In the genomic region with DNA sequence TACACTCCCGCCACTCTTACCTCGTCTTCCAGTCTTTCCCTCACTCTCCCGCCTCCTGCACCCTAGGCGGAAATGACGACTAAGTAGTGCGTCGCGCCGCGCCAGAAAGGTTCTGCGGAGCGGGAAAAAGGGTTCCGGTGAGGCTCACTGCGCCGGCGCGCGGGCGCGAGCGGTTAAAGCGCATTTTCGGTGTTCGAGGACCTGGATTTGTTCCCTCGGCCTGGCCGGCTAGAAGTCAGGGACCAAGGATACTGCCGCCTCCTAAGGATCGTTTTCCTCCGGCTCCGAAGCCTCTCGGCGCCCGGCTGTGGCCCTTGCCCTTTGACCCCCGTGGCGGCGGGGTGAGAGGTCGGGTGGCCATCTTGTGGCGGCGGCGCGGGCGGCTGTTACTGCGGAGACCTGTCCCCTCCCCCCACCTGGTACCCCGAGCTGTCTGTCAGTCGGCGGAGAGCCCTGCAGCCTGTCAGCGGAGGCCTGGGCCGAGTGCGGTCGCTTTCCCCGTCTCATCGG, we compare ENCODE assay signal across 8 mouse cellular contexts. TPM values are rescaled to one million over a fixed set of nuclear protein-coding genes. Genes with fewer than 3 reads are reported as not detected.
A peak's percentile ranks its signal among the peaks of the same experiment; 100 is the strongest.
DNase-seq lines count a peak whose midpoint lies in the region; ATAC-seq lines count a peak whose summit lies in the region.

Tti1 (minus strand) TSS at position 80 of the 510 bp plus-strand sequence.
Rprd1b (plus strand) TSS at position 144 of the 510 bp plus-strand sequence.

- under 1% methylated on average over 52 of the region's 52 CpGs for WGBS in intestine, embryonic 14.5 days

- peak; percentile 94 to 98 for DNase-seq in adrenal gland, adult (ENCODE audit: inconsistent age in 2 of 2, low spot score in 1 of 2)
- DNase-seq in embryo, embryonic 10.5 days (ENCODE audit: low spot score) = peak; percentile 98
- DNase-seq in gastrocnemius, postnatal 25 days = peak; percentile 88
- peak; percentile 97 for DNase-seq in intestine, embryonic 14.5 days (ENCODE audit: low spot score)
- peak; percentile 93 for DNase-seq in left cerebral cortex, postnatal 14 days (ENCODE audit: low spot score in 2 of 2)
- peak; percentile 96 for DNase-seq in mesoderm, embryonic 11.5 days (ENCODE audit: low read depth, low spot score)
- peak; percentile 89 for DNase-seq in right cerebral cortex, postnatal 36 days (ENCODE audit: low spot score in 2 of 2)
- peak; percentile 97 for DNase-seq in yolk sac, embryonic 10.5 days (ENCODE audit: low spot score)

- H3K4me3 ChIP-seq in intestine, embryonic 14.5 days (ENCODE audit: low read depth, low read length) = peak within 1 kb of the TSS; percentile 99

- no peaks in the 10 kb centered on the region for H3K27me3 ChIP-seq in intestine, embryonic 14.5 days (replicated peaks; ENCODE audit: control insufficient read depth, insufficient read depth, low read length)

- ATAC-seq in intestine, embryonic 14.5 days (replicated peaks; ENCODE audit: low FRiP score, low TSS enrichment, low read depth) = peak; percentile 94

- H3K9ac ChIP-seq in intestine, embryonic 14.5 days (ENCODE audit: low read length) = peak within 1 kb of the TSS; percentile 90

- peaks cover 19% of the 10 kb centered on the region; the same call in 1 of the 2 replicates for H3K4me1 ChIP-seq in intestine, embryonic 14.5 days (replicated peaks; ENCODE audit: control insufficient read depth, insufficient read depth, low read length)

- H3K36me3 ChIP-seq in intestine, embryonic 14.5 days (ENCODE audit: control insufficient read depth, insufficient read depth, low read length) = 0 out of 2 replicates have a peak, but pooled peaks cover 2% of the 10 kb centered on the region

- peak within 1 kb of the TSS; percentile 74 for H3K4me2 ChIP-seq in intestine, embryonic 14.5 days (ENCODE audit: low read length)

- H3K9me3 ChIP-seq in intestine, embryonic 14.5 days (ENCODE audit: control insufficient read depth, low read length) = no peaks in the 10 kb centered on the region

- H3K27ac ChIP-seq in intestine, embryonic 14.5 days (ENCODE audit: low read depth) = peak within 1 kb of the TSS; percentile 94

- intact Hi-C loops in left cerebral cortex, postnatal 14 days (cut with DNase I) = no loop called here

RNA-seq across cellular contexts. Expression of gene Tti1, which starts in this region (rescaled TPM):
- total RNA-seq in gastrocnemius, postnatal 25 days (2021) = 10 to 100 TPM; 15.1 to 17.9 TPM
- polyA plus RNA-seq in intestine, embryonic 14.5 days (2014; fragmentation: Nextera tagmentation; extraction: Ambion mirVana) = 24.4 and 25.5 TPM in 2 replicates
- total RNA-seq in left cerebral cortex, postnatal 14 days (2021) = 10 to 100 TPM; 16.9 to 19.8 TPM

RNA-seq across cellular contexts. Expression of gene Rprd1b, which starts in this region (rescaled TPM):
- total RNA-seq in gastrocnemius, postnatal 25 days (2021) = 10 to 100 TPM; 23.7 to 31.7 TPM
- 44.6 and 48.2 TPM in 2 replicates for polyA plus RNA-seq in intestine, embryonic 14.5 days (2014; fragmentation: Nextera tagmentation; extraction: Ambion mirVana)
- 10 to 100 TPM; 27.7 to 36.4 TPM for total RNA-seq in left cerebral cortex, postnatal 14 days (2021)

Comparison
In these comparisons a context has a peak if more than half of its experiments do, and no peak if none do; other contexts are left out.
1. Peak in every context shown above with its lines: DNase-seq, ATAC-seq, H3K4me3 ChIP-seq and H3K27ac ChIP-seq.